Mouse (Mus musculus) E14TG2a.4 (cell line): ENCODE results near the gene Slc9a9.
A peak's percentile ranks its signal among the peaks of the same experiment; 100 is the strongest.

Experiments used
- H3K27me3 ChIP-seq: 2 replicates; pipeline ENCODE4 v1.6.1; 2014; ENCODE audit warnings: low read length, control low read depth; ENCODE audit not compliant: insufficient read depth
- H3K36me3 ChIP-seq: 2 replicates; pipeline ENCODE4 v1.6.1; 2014; ENCODE audit warnings: low read length, control low read depth; ENCODE audit not compliant: insufficient read depth
- H3K4me1 ChIP-seq: replicated peaks from 2 replicates; pipeline ENCODE4 v1.6.1; 2014; ENCODE audit warnings: low read depth, low read length, control low read depth
- H3K4me3 ChIP-seq: replicated peaks from 2 replicates; pipeline ENCODE4 v1.5.1; 2014; ENCODE audit warnings: mild to moderate bottlenecking, low read length
- H3K9me3 ChIP-seq: 2 replicates; pipeline ENCODE4 v1.6.1; 2014; ENCODE audit warnings: low read length, control low read depth
- CTCF ChIP-seq: conservative IDR thresholded peaks from 2 replicates; pipeline ENCODE4 v1.5.1; 2014; ENCODE audit warnings: low read length
- NANOG ChIP-seq: IDR thresholded peaks from 2 replicates; pipeline ENCODE4 v1.6.1; 2014; ENCODE audit warnings: borderline replicate concordance, low read length, mixed read lengths
- POU5F1 ChIP-seq: IDR thresholded peaks from 2 replicates; pipeline ENCODE4 v1.6.1; 2014; ENCODE audit warnings: low read length, borderline replicate concordance

The Slc9a9 gene

DNA sequence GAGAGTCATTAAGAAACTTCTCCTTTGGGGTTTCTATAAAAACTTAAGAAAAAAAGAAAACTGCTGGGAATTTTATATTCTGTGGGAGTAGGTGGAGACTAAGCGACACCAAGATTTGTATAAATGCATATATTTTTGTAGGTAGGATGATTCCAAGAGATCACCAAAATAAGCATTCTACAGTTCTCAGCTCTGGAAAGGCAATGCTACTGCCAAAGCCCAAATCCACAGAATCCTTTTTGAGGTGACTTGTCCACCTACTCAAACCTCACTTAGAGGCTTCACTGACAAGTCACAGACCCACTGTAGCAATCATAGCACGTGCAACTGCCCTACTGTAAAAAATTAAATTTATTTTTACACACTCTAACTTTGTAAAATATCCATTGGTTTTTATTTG, 303.0 kb downstream of the Slc9a9 start:
- H3K27me3 ChIP-seq, result no peaks in the 10 kb centered on the region
- H3K4me1 ChIP-seq, result peaks cover 4% of the 10 kb centered on the region; the same call in 1 of the 2 replicates
- H3K4me3 ChIP-seq, result no peak overlapping the region
- no peak for TF ChIP-seq CTCF
- no peaks in the 10 kb centered on the region for H3K36me3 ChIP-seq
- H3K9me3 ChIP-seq, result peaks cover 19% of the 10 kb centered on the region

DNA sequence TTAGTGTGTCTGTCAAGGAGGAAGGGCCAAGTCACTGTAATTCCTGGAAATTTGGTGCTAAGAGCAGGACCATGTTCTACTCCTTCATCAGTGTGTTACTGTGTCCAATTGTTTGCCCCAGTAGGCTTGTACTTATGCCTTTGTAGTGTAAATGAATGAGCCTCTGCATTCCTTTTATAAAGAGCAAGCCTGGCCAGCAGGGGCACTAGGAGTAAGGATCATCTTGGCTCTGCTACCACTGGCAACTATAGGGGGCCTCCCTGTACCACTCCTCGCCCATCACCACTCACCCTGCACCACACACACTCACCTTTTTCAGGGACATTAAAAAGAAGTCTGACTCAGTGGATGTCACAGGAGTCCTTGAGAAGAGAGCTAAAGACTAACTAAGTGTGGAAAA, 306.5 kb downstream of the Slc9a9 start:
- Histone ChIP-seq H3K4me3 (no peak overlapping the region), H3K9me3 (peaks cover 19% of the 10 kb centered on the region), H3K27me3 (no peaks in the 10 kb centered on the region), H3K36me3 (no peaks in the 10 kb centered on the region), H3K4me1 (no peaks in the 10 kb centered on the region)
- TF ChIP-seq CTCF, result no peak
- peak; percentile 18; the same call in 1 of the 2 replicates for TF ChIP-seq NANOG
- TF ChIP-seq POU5F1, result no peak

DNA sequence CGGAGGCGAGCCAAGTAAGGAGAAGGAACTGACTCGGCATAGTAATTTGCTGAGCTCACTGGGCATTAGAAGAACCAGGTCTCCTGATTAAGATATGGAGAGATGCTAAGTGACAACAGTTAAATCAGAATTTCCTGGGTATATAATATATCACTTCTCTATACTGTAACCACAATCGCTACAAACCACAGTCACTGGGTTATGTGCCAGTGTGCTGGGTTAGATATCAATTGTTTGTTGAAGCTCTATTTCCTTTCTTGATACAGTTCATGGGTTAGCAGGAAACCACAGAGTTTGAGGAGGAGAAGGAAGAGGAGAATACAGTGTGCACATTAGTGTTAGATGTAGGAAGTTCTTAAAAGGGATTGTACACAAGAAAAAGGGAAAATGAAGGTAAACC, 323.9 kb downstream of the Slc9a9 start:
- Histone ChIP-seq H3K9me3 (no peaks in the 10 kb centered on the region), H3K4me3 (no peak overlapping the region), H3K36me3 (no peaks in the 10 kb centered on the region), H3K4me1 (no peaks in the 10 kb centered on the region), H3K27me3 (no peaks in the 10 kb centered on the region)
- TF ChIP-seq CTCF (no peak), NANOG (no peak), POU5F1 (no peak)

DNA sequence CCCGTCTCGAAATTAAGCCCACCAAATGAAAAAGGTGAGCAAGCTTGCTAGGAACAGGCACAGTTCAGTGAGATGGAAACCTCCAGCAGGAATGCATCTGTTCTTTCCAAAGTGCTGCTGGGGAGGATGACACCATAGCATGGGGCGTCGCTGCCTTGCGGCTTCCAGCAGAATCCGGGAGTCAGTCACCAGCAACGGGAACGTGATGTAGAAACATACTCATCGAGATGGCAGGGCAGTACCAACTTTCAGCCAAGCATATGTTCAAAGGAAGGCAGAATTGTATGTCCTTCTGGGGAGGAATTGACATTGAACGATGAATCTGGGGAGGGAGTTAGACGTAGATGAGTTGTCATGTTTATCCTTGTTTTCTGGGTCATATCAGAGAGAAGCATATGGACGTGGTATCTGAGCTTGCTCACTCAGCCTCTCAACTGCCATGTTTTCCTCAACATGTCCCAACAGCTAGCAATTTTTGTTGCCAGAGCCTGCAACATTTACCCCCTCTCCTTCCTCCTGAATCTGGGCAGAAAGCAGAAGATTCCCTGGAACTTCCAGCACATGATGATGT, 350.5 kb downstream of the Slc9a9 start:
- no peaks in the 10 kb centered on the region for H3K27me3 ChIP-seq
- no peak for TF ChIP-seq NANOG
- TF ChIP-seq CTCF, result no peak
- TF ChIP-seq POU5F1, result no peak

DNA sequence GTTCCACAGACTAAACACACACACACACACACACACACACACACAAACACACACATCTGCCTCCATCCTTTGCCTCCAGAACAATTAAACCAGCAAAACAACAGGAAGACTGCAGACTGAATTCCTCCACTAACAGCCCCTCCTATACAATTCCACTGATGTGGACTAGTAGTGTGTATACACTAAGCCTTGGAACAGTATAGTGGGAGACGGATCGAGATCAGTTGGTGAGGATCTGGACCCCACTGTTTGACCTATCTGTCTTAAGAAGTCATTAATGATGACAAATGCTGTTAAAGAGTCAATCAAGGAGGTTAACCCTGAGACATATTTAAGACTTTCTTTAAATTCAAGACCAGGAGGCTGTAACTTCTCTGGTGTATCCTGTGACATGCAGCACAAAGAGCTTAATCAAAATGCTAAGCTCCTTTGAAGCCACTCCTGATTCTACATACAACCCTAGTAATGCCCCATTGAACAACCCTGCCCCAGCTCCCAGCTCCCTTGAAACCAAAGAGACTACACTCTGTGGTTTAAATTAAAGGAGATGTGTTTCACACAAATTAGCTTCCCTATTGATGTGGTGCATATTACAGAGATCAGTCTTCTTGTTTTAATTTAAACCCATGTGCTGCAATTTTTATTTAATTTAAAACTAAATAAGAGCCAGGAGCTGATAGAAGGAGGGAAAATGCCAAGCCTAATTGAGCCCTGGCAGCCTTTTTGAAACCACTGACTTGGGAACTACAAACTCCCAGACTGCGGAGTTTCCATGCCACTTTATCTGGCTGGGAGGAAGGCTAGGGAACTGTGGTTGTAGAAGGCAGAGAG, 364.6 kb downstream of the Slc9a9 start:
- H3K36me3 ChIP-seq, result no peaks in the 10 kb centered on the region
- TF ChIP-seq CTCF (no peak), POU5F1 (no peak), NANOG (no peak)
- no peak overlapping the region for H3K4me3 ChIP-seq
- H3K27me3 ChIP-seq, result no peaks in the 10 kb centered on the region
- no peaks in the 10 kb centered on the region for H3K4me1 ChIP-seq
- no peaks in the 10 kb centered on the region for H3K9me3 ChIP-seq

More for the DNA sequence above, 350.5 kb downstream of the Slc9a9 start:
- Histone ChIP-seq H3K4me1 (no peaks in the 10 kb centered on the region), H3K36me3 (no peaks in the 10 kb centered on the region), H3K4me3 (no peak overlapping the region), H3K9me3 (no peaks in the 10 kb centered on the region)

DNA sequence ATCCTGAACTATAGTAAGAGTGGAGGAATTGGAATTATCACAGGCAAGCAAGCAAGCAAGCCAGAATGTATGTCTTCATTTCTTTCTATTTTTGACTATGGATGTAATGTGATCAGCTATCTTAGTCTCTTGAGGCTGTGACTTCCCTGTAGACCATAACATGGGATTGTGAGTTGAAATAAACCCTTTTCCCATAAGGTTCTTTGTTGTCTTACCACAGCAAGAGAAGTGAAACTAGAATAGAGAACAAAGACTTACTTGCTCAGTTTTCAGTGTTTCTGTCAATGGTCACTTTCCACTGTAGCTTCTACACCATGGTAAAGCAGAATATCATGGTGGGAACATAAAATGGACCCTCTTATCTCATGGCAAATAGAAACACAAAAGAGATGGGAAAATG, 366.5 kb downstream of the Slc9a9 start:
- no peaks in the 10 kb centered on the region for H3K4me1 ChIP-seq
- no peaks in the 10 kb centered on the region for H3K9me3 ChIP-seq
- H3K4me3 ChIP-seq, result no peak overlapping the region
- H3K36me3 ChIP-seq, result no peaks in the 10 kb centered on the region
- no peaks in the 10 kb centered on the region for H3K27me3 ChIP-seq
- no peak for TF ChIP-seq NANOG
- TF ChIP-seq CTCF, result no peak
- TF ChIP-seq POU5F1, result no peak

DNA sequence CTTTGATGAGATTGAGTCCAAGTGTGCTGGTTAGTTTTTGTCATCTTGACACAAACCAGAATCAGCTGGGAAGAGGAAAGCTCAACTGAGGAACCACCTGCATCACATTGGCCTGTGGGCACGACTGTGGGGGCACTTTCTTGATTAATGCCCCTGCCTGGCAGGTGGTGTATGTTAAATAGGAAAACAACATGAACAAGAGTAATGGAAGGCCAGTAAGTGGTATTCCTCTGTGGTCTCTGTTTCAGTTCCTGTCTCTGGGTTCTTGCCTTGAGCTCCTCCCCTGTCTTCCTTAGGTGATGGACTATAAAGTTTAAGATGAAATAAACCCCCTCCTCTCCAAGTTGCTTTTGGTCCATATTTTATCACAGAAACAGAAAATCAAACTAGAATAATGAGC, 372.7 kb downstream of the Slc9a9 start:
- Histone ChIP-seq H3K4me3 (no peak overlapping the region), H3K27me3 (no peaks in the 10 kb centered on the region), H3K9me3 (no peaks in the 10 kb centered on the region), H3K36me3 (no peaks in the 10 kb centered on the region), H3K4me1 (no peaks in the 10 kb centered on the region)
- TF ChIP-seq NANOG, result no peak
- TF ChIP-seq POU5F1, result no peak
- TF ChIP-seq CTCF, result no peak

DNA sequence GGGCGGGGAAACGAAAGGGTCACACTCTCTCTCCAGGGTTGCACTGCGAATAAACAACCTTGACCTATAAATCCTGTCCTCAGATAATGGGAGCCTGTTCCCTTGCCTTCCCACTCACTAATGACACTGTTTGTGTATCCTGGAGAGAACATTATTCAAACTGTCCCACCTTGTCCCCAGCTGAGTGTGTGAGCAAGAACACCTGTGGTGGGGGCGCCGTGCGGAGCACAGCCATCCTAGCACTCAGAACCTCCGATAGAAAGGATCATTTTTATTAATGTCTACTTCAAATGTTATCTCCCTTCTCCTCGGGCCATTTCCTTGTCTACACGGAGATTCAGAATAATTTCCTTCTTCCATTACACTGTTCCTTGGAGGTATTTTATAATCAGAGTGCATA, 382.5 kb downstream of the Slc9a9 start:
- H3K4me3 ChIP-seq, result no peak overlapping the region
- H3K9me3 ChIP-seq, result no peaks in the 10 kb centered on the region
- no peaks in the 10 kb centered on the region for H3K36me3 ChIP-seq
- H3K27me3 ChIP-seq, result no peaks in the 10 kb centered on the region
- H3K4me1 ChIP-seq, result no peaks in the 10 kb centered on the region
- no peak for TF ChIP-seq CTCF
- TF ChIP-seq NANOG, result no peak
- TF ChIP-seq POU5F1, result no peak

DNA sequence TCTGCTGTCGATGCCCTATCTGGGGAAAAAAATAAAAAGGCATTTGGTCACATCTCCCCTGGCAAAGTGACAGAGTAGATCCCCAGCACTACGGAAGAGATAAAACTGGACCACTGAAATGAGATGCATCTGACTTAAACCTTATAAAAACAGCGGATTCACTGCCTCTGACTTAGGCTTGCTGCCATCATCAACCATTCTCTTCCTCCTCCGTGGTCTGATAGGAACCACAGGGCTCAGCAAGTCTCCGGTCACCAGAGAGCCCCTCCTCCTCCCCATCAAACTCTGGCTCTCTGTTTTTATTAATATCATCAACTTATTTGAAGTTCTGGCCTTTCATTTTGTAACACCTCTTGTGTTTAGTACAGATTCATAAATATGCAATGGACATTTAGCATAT, 383.5 kb downstream of the Slc9a9 start:
- Histone ChIP-seq H3K27me3 (no peaks in the 10 kb centered on the region), H3K4me3 (no peak overlapping the region), H3K4me1 (no peaks in the 10 kb centered on the region), H3K36me3 (no peaks in the 10 kb centered on the region), H3K9me3 (no peaks in the 10 kb centered on the region)
- TF ChIP-seq NANOG, result no peak
- no peak for TF ChIP-seq CTCF
- TF ChIP-seq POU5F1, result no peak
